Mouse (Mus musculus) layer of hippocampus, postnatal 25 days (tissue): ENCODE data around the gene Dnah17. TPM values are rescaled to one million over a fixed set of nuclear protein-coding genes. Genes with fewer than 3 reads are reported as not detected.

Experiments used
- DNase-seq, 2 experiments: peaks; one replicate each; pipeline ENCODE4 v3.0.0; 2022; ENCODE audit warnings: mixed read lengths in 2 of 2, low spot score in 1 of 2; ENCODE audit errors: extremely low spot score in 1 of 2
- total RNA-seq, 2 experiments: library from RNA; stranded (reverse); gene quantifications; 2 replicates each; pipeline ENCODE4 v1.2.3; 2021

Gene Dnah17
- total RNA-seq, 2 experiments from 2014 or later: 0.49 TPM; not detected in 1

GRCm38 (mm10) chr11:118095004-118095403 lies 35.4 kb downstream of the Dnah17 start:
- DNase-seq: no peak

- DNase-seq: no peak
These were observed 39.3 kb downstream of the Dnah17 start for GRCm38 (mm10) chr11:118091002-118091670.

DNA sequence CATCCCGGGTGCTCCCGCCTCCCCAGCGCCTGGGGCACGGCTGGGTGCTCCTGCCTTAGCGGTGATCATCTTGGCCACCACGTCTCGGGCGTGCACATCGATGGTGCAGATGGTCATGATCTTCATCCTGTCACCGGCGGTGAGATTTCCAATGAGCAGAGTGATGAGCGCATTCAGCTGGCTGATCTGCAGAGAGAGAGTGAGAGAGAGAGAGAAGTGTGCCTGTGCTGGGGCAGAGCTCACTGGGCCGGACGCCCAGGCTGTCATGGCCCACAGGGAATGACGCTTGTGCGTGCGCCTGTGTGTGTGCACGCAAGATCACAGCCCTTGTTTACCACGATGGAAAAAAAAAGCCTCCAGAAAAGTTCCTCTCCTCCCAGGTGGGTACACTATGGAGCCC lies 41.5 kb downstream of the Dnah17 start:
- no peak for DNase-seq

- no peak for DNase-seq
These were observed 44.5 kb downstream of the Dnah17 start for GRCm38 (mm10) chr11:118085961-118086360.

DNA sequence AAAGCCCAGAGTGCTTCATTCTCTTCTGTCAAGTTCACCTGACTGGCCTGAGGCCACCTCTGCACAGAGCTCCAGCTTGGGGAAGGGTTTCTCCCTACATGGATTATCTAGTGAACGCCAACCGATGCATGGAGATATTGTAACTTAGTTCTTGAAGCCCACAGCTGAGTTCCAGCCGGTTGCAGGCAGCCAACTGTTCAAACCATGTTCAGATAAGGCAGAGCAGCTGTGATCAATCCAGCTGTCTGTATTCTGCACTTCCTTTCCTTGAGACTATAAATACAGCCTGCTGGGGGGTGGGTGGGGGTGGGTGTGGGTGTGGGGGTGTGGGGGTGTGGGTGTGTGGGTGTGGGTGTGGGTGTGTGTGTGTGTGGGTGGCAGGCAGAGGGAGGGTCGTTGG lies 45.3 kb downstream of the Dnah17 start:
- no peak for DNase-seq

DNA sequence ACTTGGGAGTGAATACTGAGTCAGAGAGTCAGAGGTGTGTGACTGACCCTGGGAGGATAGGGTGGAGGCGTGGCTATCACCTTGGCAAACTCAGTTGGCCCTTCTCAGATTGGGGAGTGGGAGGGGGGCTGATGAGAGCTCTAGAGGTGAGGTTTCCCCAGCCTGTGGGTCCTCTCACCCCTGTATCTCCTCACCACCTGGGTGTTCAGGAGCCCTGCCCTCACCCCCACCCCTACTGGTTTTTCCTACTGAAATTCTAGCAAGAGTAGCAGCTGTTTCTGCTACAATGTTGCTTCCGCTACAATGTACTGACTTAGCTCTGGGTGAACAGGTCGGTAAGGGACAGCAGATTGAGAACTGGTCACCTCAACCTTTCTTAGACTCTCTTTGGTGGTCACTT lies 46.2 kb downstream of the Dnah17 start:
- no peak for DNase-seq

DNA sequence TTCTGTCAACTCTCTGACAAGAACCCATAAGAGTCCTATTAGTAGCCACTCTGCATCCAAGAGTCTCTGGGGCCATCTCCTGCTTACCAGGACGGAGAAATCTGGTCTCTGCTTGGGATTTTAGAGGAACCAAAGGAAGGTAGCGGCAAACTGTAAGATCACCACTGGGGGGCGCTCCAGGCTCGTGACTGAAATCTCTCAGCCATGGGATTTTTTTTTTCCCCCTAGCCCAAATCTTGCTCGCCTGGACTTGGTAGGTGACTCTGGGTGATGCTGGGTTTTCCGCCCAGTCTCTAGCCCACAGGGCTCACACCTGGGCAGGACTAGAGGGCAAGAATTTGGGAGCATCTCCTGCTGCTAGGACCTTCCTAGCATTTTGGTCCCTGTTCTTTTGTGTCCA lies 46.6 kb downstream of the Dnah17 start:
- DNase-seq: peak; percentile 62 to 93

DNA sequence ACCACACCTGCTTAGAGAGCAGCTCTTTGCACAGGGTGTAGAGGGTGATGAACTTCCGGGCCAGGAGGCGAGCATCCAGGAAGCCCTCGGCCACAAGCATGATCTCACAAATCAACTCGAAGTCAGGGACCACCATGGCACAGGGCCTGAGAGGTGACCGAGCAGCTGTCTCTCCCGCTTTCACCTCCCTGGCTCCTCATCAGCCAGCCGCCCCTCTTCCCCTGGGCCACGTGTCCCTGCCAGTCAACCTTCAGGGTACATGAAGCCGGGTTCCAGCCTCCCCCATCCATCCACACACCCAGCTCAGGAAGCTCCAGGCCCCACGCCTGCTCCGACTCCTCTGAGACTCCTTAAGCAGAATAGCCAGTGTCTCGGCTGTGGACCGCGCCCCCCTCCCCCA lies 48.1 kb downstream of the Dnah17 start:
- no peak for DNase-seq

- DNase-seq: no peak
These were observed 50.7 kb downstream of the Dnah17 start for GRCm38 (mm10) chr11:118079750-118080149.

- DNase-seq: no peak
These were observed 53.5 kb downstream of the Dnah17 start for GRCm38 (mm10) chr11:118076929-118077328.

DNA sequence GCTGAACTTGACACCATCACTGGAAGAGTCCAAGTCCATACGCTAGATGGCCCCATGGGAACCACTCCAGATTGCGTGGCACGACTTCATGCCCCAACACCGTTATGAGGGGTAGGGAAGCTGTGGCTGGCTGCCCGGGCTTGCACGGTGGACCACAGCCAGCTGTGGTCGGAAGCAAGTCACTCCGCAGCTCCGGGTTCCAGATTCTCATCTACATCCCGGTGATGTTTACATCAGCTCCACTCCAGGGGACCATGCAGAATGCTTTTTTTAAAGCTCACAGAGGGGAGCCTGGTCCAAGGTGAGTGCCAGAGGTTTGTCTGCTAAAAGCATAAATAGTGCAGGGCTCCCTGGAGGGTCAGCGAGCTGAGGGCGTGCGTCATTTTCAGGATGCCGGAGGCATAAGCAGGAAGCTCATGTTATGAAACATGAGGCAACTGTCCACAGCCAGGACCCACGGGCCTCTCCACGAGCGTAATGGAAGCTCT lies 55.4 kb downstream of the Dnah17 start:
- no peak for DNase-seq

GRCm38 (mm10) chr11:118071227-118071912 lies 59.1 kb downstream of the Dnah17 start:
- no peak for DNase-seq

GRCm38 (mm10) chr11:118068812-118069332 lies 61.6 kb downstream of the Dnah17 start:
- DNase-seq: no peak

GRCm38 (mm10) chr11:118067588-118067987 lies 62.8 kb downstream of the Dnah17 start:
- no peak for DNase-seq

GRCm38 (mm10) chr11:118060038-118060437 lies 70.4 kb downstream of the Dnah17 start:
- no peak for DNase-seq

GRCm38 (mm10) chr11:118058872-118059271 lies 71.6 kb downstream of the Dnah17 start:
- DNase-seq: no peak

DNA sequence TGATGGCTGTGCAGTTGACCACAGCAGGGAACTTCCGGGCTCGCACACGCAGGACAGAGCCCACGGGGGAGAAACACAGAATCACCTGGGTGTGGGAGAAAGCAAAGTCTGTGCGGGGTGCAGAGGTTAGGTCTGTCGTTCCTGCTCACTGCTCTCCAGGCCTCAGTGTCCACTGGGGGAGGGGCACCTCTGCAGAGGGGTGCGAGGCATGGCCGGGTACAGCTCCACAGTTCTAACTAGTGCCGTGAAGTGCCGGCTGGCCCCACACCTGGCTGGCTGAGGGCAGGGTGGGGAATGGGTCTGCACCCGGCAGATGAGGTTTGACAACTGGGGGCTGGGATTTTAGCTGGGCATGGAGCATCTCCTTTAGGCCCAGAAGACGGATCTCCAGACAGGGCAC lies 72.1 kb downstream of the Dnah17 start:
- no peak for DNase-seq

DNA sequence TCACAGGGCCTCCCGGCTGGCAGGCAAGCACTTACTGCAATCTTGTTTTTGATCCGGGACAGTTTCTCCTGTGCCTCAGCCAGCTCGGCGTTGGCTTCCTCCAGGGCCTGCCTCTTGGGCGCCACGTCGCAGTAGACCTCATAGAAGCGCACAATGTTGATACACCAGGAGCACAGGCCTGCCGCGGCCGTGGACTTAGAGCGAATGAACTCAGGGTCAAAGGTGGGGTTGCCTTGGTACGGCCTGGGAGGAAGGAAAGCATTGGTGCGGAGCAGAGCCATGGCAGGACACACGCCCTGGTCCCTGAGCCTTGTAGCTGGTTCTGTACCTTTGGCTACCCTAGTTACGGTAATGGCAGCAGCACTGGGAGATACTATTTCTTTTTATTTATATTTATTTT lies 80.3 kb downstream of the Dnah17 start:
- DNase-seq: no peak

DNA sequence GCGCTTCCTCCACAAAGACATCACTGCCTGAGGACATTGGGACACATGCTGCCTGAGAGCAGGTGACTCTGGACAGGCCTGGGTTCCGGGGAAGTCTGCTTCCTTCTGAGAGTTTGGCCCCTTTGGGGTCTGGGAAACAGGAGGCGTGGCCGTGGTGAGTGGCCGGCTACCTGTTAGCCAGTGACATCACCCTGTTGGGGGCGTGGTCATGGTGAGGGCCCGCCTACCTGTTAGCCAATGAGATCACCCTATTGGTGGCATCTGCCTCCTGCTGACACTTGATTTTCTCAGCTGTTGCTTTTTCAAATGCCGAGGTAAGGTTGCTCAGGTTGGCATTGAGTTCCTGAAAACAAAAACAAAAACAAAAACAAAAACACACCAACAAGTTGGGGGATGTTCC lies 80.8 kb downstream of the Dnah17 start:
- DNase-seq: no peak

- DNase-seq: peak in 1 of 2 experiments; percentile 58
These were observed 87.0 kb downstream of the Dnah17 start for GRCm38 (mm10) chr11:118043293-118043907.

DNA sequence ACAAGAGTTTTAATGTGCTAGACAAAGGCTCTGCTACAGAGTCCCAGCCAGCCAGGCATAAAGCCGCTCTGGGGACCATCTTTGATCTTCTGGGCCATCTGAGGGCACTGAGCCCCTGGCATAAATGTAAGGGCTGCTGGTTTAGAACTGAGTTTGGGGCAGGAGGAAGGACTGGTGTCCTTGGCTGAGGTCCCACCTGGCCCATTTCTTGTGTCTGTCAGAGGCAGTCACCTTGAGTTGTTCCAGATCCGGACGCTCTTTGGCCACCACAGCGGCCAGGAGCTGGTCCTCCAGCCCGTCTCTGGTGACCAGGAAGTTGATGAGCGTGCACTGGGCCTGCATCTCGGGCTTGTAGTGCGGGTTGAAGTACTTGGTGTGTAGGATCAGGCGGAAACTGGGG lies 87.6 kb downstream of the Dnah17 start:
- DNase-seq: no peak
